Mouse (Mus musculus) neutrophil, adult 65 days (primary cell): ENCODE results near the gene Catsper2. TPM values are rescaled to one million over a fixed set of nuclear protein-coding genes. Genes with fewer than 3 reads are reported as not detected.

ENCODE experiments used
- total RNA-seq: library from RNA; stranded (reverse); gene quantifications from 2 replicates; pipeline ENCODE4 v1.2.4, GENCODE M21; 2023

The Catsper2 gene
- 0.48 and 2.4 TPM in 2 replicates for total RNA-seq

DNA sequence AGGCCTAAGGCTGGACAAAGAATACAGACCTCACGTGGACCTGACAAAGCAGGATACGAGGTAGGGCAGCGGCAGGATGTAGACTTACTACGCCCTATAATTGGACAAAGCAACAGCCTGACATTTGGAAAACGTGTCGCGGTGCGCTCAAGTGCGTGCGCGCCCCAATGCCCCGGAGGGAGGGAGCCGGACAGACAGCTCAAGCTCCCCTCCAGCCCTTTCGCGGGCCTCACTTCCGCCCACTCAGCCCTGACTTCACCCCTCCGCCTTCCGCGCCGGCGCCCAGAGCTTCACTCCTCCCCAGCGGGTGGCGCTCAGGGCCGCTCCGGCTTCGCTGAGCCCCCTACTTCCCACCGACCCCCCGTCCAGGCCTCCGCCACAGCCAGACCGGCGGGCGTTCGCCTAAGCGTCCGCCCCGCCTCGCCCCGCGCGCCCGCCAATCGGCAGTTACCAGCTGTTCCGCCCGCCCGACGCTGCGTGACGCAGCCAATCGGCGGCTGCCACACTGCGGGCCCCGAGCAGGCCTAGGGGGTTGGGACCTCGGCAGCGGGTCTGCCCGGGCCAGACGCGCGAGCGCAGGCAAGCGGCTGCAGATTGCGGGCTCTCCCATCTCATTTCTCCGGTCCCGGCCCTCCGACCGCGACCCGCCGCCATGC lies at the start of gene Catsper2, which contains the start of gene Pdia3:
Catsper2 (minus strand) TSS at position 406 of the 656 bp plus-strand sequence.
Pdia3 (plus strand) TSS at position 389 of the 656 bp plus-strand sequence.

DNA sequence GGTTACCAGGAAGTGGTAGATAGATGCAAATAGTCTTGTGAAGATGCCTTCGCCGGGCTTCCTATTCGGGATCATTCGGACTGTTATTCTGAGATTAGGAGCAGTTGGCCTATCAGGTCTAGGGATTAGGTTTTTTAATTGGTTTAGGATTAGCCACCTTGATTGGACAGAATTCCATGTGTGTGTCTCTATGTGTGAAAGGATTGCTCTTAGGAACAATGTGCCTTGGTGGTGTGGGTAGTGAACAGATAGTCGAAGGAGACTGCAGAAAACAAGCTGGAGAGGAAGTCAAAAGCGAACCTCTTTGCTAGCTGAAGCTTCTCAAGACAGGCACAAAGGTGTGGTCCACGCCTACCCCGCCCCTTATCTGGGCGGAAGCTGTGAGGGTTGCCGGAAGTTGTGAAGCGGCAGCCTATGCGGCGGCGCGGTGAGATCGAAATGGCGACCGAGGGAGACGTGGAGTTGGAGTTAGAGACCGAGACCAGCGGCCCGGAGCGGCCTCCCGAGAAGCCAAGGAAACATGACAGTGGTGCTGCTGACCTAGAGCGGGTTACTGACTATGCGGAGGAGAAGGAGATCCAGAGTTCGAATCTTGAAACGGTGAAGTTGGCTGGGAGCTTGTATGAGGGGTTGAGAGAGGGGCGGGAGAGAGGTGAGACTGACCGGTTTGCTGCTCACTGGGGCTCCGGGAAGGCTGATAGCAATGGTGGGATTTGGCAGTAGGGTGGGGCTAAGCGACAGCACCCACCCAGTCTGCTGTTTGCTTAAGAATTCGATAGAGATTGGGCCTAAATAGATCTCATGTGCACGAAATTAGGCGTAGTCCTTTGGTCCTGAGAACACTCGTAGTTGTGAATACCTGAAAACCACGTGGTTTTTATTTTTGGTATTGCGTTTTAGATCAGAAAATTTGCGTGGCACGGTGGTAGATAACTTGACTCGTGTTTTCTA lies 43.4 kb upstream of the Catsper2 start, which contains the start of gene Serinc4:
Serinc4 (minus strand) TSS at position 90 of the 951 bp plus-strand sequence.

DNA sequence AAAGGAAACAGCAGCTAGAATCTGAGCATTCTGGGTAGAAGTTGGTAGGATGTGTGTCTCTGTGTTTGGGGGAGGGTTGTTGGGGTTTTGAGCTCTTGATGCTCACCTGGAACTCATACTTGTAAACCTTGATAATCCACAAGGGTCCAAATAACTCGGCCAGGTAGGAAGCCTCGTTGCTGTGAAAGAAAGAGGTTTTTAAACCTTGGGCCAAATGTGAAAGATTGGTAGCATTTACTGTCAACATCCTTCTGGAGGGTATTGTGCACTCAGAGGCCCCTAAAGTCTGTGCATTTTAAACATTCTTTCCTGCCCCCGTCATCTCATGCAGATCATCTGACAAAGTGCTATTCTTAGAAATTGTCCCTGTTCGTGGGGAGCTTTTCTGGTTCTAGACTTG lies 39.4 kb upstream of the Catsper2 start, which contains the start of gene Hypk:
Hypk (plus strand) TSS at position 301 of the 400 bp plus-strand sequence.

DNA sequence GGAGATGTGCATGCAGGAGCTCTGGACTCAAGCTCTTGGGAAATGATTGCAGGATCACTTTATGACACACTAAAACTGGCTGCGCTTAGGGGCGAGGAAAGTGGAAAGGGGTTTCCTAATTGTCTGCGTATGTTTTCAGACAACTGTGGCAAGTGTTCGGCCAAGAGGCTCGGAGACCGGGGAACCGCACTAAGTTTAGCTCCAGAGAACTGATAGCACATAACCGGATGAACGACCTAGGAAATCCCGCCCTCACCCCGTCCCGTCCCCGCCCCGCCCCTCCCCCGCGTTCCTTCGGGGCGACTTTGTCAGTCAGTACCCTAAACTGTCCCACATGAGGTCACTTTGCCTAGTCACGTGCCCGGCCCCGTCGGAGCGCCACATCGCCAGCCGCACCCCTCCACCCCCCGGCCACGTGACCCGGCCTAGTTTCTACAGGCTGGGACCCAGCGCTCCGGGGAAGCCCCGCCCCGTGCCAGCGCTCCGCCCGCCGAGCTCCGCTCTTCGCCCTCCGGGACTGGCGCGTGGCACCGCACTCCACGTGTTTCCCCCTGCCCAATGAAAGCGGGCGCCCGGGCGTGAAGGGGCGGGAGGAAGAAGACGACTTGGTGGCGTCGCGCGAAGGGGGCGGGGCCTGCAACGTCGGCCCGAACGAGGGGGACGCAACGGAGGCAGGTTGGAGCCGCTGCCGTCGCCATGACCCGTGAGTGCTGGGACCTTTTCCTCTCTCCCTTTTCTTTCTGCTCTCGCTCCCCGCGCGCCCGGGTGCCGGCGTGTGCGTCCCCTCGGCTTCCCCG lies 35.3 kb upstream of the Catsper2 start, which contains the start of gene Serf2:
Serf2 (plus strand) TSS at position 457 of the 797 bp plus-strand sequence.

DNA sequence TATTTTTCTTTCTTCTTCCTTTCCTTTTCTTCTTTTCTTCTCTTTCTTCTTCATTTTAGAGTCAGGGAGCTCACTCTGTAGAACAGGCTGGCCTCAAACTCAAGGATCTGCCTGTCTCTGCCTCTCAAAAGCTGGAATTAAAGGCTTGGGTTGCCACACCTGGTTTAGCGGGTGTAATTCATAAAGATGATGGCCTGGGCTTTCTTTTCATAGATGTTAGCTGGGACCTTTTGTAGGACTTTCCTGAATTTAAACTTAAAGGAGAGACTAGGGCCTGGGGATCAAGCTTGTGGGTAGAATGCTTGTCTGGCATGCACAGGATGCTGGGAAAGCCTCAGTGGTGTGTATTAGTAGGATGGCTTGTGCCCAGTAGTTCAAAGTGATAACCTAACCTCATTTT lies 30.6 kb upstream of the Catsper2 start, which contains the start of gene Ell3:
Ell3 (minus strand) TSS at position 101 of the 400 bp plus-strand sequence.

DNA sequence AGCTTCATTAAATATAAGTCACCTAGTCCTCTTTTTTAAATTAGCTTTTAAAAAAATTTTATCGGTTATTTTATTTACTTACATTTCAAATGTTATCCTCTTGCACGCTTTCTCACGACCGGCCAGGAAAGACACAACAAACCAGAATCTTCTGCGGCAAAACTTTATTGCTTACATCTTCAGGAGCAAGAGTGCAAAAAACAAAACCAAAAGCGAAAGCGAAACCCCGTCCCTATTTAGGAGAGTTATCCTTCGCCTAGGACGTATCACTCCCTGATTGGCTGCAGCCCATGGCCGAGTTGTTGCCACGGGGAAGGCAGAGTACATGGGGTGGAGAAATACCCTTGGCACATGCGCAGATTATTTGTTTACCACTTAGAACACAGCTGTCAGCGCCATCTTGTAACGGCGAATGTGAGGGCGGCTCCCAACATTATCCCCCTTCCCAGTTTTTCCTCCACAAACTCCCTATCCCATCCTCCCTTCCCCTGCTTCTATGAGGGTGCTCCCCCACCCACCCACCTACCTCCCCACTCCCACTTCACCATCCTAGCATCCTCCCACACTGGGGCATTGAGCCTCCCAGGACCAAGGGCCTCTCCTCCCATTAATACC lies 26.5 kb downstream of the Catsper2 start, which contains the start of gene Strc:
Strc (minus strand) TSS at position 208 of the 615 bp plus-strand sequence.

DNA sequence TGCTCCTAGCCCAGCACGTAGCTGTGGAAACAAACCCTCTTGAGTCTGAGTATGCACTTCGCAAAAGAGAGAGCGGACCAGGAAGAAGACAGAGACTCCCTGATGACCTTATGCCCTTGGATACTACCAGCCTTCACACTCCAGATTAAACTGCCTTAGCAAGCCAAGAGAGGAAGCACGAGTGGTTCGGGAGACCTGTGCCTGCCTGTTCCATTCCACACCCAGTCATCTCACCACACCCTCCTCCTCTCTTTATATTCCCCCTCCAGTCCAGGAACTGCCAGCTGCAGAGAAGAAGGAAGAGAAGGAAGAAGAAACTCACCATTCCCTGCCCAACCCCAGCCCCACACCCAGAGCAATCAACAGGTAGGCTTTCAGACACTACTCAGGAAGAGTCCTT lies 56.1 kb downstream of the Catsper2 start, which contains the start of gene Ckmt1:
Ckmt1 (plus strand) TSS at position 221 of the 400 bp plus-strand sequence.

DNA sequence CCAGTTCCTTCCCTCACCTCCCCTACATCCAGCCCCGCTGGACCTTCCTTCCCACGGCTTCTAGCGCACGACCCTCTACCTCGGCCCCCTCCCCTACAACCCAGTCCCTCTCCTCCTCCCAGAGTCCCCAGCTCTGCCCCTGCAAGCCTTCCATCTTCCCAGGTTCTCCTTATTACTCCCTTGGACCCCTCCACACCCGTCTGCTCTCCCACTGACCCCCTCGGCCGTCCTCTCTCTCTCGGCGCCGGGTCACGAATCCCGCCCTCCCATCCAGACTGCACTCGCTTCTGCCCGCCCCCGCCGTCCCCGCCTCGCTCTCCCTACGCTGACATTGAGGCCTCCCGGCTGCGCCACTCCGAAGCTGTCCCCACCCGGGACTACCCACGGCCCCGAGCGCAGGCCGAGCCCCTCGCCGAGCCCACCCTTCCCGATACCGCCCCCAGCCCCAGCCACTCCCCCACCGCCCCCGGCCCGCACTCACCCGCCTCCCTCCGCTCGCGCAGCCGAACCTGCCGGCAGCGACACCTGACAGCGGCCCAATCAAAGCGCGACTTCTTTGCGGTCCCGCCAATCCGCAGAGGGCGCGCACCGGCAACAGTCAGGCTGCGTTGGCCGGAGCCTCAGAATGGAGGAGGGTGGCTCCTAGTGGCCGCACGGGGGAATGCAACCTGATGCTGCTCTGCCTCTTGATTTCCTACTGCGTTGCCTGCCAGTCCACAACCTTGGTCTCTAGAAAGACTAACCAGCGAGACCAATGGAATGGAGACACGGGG lies 58.6 kb downstream of the Catsper2 start, which contains the start of gene Ppip5k1:
Ppip5k1 (minus strand) TSS at position 577 of the 773 bp plus-strand sequence.

Other genes with a start within 250 kb of the Catsper2 start
- 29.3 and 37.9 TPM in 2 replicates for gene Tubgcp4, start 243.1 kb downstream of the Catsper2 start, total RNA-seq
- 43.5 and 43.8 TPM in 2 replicates for gene Zscan29, start 242.7 kb downstream of the Catsper2 start, total RNA-seq
- gene Trp53bp1, start 142.4 kb downstream of the Catsper2 start, total RNA-seq: 31.7 and 41.2 TPM in 2 replicates
- 0.06 and 0.11 TPM in 2 replicates for gene Map1a, start 124.2 kb downstream of the Catsper2 start, total RNA-seq
- 12.3 and 12.7 TPM in 2 replicates for gene Ppip5k1, start 58.4 kb downstream of the Catsper2 start, total RNA-seq
- not detected in 2 replicates for gene Ckmt1, start 56.1 kb downstream of the Catsper2 start, total RNA-seq
- 0.13 and 0.23 TPM in 2 replicates for gene Strc, start 26.6 kb downstream of the Catsper2 start, total RNA-seq
- gene Pdia3, start within 50 bp of the Catsper2 start, total RNA-seq: 145 and 153 TPM in 2 replicates
- not detected in 2 replicates for gene Ell3, start 30.5 kb upstream of the Catsper2 start, total RNA-seq
- 261 and 363 TPM in 2 replicates for gene Serf2, start 35.4 kb upstream of the Catsper2 start, total RNA-seq
- gene Hypk, start 39.5 kb upstream of the Catsper2 start, total RNA-seq: 25.7 and 30.2 TPM in 2 replicates
- not detected in 2 replicates for gene Serinc4, start 43.0 kb upstream of the Catsper2 start, total RNA-seq
- 38.0 and 38.4 TPM in 2 replicates for gene Mfap1b, start 60.3 kb upstream of the Catsper2 start, total RNA-seq
- 38.0 and 44.8 TPM in 2 replicates for gene Mfap1a, start 92.9 kb upstream of the Catsper2 start, total RNA-seq
- gene Wdr76, start 92.9 kb upstream of the Catsper2 start, total RNA-seq: 12.0 and 18.0 TPM in 2 replicates